Mouse (Mus musculus): ENCODE results near the gene Pcx. TPM values are rescaled to one million over a fixed set of nuclear protein-coding genes. Genes with fewer than 3 reads are reported as not detected.

Pcx gene
- polyA plus RNA-seq, 1 experiment from 2014 or later, result 30.6 TPM

DNA sequence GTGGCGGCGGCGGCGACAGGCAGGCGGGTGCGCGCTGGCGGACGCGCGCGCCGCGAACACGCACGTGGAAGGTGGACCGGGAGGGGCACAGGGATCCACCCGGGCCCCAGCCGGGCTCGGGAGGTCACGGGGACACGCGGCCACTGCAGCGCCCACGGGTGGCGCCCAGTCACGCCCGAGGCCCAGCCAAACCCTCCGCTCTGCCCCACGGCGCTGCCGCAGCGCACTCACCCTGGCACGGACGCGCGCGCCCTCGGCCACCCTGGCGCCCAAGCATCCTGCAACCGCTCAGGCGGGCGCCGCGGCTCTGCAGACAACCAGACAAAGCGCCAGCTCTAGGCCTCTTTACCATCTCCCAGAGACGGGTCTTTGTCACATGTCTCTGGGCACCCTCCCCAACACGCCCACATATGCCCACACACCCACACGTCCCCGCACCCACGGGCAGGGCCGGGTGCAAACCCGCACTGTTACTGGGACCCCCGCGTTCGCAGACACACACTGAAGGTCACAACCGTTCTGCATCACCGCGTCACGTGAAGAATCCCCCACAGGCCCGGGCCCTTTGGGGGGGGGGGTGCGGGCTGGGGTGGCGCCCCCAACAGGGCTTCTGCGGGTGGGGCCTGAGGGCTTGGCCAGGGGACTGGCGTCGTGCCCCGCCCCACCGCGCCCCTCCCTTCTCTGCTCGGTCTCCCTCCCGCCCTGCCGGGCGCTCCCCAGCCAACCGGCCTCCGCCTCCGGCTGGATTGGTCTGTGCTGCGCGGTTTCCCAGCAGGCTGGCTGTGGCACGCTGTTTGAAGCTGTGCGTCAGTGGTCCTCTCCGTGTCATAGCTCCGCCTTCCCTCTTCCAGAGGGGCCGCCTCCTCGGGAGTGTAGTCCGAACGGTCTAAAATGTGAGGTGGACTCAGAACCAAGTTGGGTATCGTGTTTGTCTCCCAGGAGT is 105.2 kb downstream of the Pcx start, which contains the start of gene Lrfn4:
Gene Lrfn4, minus strand, starts transcription at position 517 of the 943 bp plus-strand sequence.
- Histone ChIP-seq H3K9ac (replicated peaks; ENCODE audit: low read depth, low read length) (peak within 1 kb of the TSS; percentile 99), H3K36me3 (ENCODE audit: control insufficient read depth, insufficient read depth) (peaks cover 7% of the 10 kb centered on the region; the same call in 1 of the 2 replicates), H3K9me3 (ENCODE audit: control insufficient read depth, low read length) (no peaks in the 10 kb centered on the region), H3K4me2 (ENCODE audit: low read length) (peak within 1 kb of the TSS; percentile 93), H3K4me3 (replicated peaks; ENCODE audit: low read length) (peak within 1 kb of the TSS; percentile 82), H3K4me1 (replicated peaks; ENCODE audit: control insufficient read depth, insufficient read depth, low read length) (peaks cover 32% of the 10 kb centered on the region), H3K27me3 (replicated peaks; ENCODE audit: control insufficient read depth, insufficient read depth, low read length) (no peaks in the 10 kb centered on the region), H3K27ac (ENCODE audit: low read length) (peak within 1 kb of the TSS; percentile 93)
- under 1% methylated on average over 70 of the region's 87 CpGs for WGBS
- peak; percentile 96 for ATAC-seq

GRCm38 (mm10) chr19:4616546-4616945 is 106.3 kb downstream of the Pcx start:
- no peak overlapping the region for H3K4me3 ChIP-seq (replicated peaks; ENCODE audit: low read length)
- peaks cover 8% of the 10 kb centered on the region; the same call in 1 of the 2 replicates for H3K36me3 ChIP-seq (ENCODE audit: control insufficient read depth, insufficient read depth)
- no peak for ATAC-seq
- H3K9me3 ChIP-seq (ENCODE audit: control insufficient read depth, low read length), result no peaks in the 10 kb centered on the region
- H3K9ac ChIP-seq (replicated peaks; ENCODE audit: low read depth, low read length), result no peak overlapping the region
- H3K27me3 ChIP-seq (replicated peaks; ENCODE audit: control insufficient read depth, insufficient read depth, low read length), result no peaks in the 10 kb centered on the region
- H3K4me2 ChIP-seq (ENCODE audit: low read length), result no peak overlapping the region
- peaks cover 32% of the 10 kb centered on the region for H3K4me1 ChIP-seq (replicated peaks; ENCODE audit: control insufficient read depth, insufficient read depth, low read length)
- no peak overlapping the region for H3K27ac ChIP-seq (ENCODE audit: low read length)
- WGBS, result 44% methylated on average over 4 of the region's 4 CpGs

DNA sequence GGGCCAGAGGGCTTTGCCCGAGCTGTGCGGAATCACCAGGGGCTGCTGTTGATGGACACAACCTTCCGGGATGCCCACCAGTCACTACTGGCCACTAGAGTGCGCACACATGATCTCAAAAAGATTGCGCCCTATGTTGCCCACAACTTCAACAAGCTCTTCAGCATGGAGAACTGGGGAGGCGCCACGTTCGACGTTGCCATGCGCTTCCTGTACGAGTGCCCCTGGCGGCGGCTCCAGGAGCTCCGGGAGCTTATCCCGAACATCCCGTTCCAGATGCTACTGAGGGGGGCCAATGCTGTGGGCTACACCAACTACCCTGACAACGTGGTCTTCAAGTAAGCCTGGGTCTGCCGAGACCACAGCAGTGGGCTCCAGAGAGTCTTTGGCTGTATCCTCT is 107.9 kb downstream of the Pcx start:
- Histone ChIP-seq H3K4me1 (replicated peaks; ENCODE audit: control insufficient read depth, insufficient read depth, low read length) (peaks cover 22% of the 10 kb centered on the region), H3K27ac (ENCODE audit: low read length) (no peak overlapping the region), H3K27me3 (replicated peaks; ENCODE audit: control insufficient read depth, insufficient read depth, low read length) (no peaks in the 10 kb centered on the region), H3K4me2 (ENCODE audit: low read length) (no peak overlapping the region), H3K9me3 (ENCODE audit: control insufficient read depth, low read length) (no peaks in the 10 kb centered on the region), H3K4me3 (replicated peaks; ENCODE audit: low read length) (no peak overlapping the region), H3K36me3 (ENCODE audit: control insufficient read depth, insufficient read depth) (peaks cover 5% of the 10 kb centered on the region; the same call in 1 of the 2 replicates), H3K9ac (replicated peaks; ENCODE audit: low read depth, low read length) (no peak overlapping the region)
- no peak for ATAC-seq
- 24% methylated on average over 18 of the region's 18 CpGs for WGBS

DNA sequence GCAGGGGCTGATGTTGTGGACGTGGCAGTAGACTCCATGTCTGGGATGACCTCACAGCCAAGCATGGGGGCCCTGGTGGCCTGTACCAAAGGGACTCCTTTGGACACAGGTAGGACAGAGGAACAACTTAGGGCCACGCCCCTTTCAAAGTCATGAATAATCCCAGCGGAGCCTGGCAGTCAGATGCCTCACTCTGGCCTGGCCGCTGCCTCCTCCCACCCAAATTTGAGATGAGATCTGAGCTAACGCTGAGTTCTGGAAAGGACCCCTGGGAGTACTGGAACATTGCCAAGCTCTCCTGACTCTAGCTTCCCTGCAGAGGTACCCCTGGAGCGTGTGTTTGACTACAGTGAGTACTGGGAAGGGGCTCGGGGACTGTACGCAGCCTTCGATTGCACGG is 109.2 kb downstream of the Pcx start:
- peaks cover 3% of the 10 kb centered on the region; the same call in 1 of the 2 replicates for H3K36me3 ChIP-seq (ENCODE audit: control insufficient read depth, insufficient read depth)

GRCm38 (mm10) chr19:4620721-4621120 is 110.4 kb downstream of the Pcx start:
- H3K36me3 ChIP-seq (ENCODE audit: control insufficient read depth, insufficient read depth), result peaks cover 3% of the 10 kb centered on the region; the same call in 1 of the 2 replicates
- no peak for ATAC-seq
- WGBS, result 88% methylated on average over 7 of the region's 7 CpGs
- no peak overlapping the region for H3K9ac ChIP-seq (replicated peaks; ENCODE audit: low read depth, low read length)
- H3K4me3 ChIP-seq (replicated peaks; ENCODE audit: low read length), result no peak overlapping the region
- H3K9me3 ChIP-seq (ENCODE audit: control insufficient read depth, low read length), result no peaks in the 10 kb centered on the region
- no peak overlapping the region for H3K27ac ChIP-seq (ENCODE audit: low read length)
- no peak overlapping the region for H3K4me2 ChIP-seq (ENCODE audit: low read length)
- H3K4me1 ChIP-seq (replicated peaks; ENCODE audit: control insufficient read depth, insufficient read depth, low read length), result peaks cover 16% of the 10 kb centered on the region
- no peaks in the 10 kb centered on the region for H3K27me3 ChIP-seq (replicated peaks; ENCODE audit: control insufficient read depth, insufficient read depth, low read length)

More for the DNA sequence above, 109.2 kb downstream of the Pcx start:
- no peak overlapping the region for H3K27ac ChIP-seq (ENCODE audit: low read length)
- no peak for ATAC-seq
- no peak overlapping the region for H3K9ac ChIP-seq (replicated peaks; ENCODE audit: low read depth, low read length)
- WGBS, result 76% methylated on average over 10 of the region's 10 CpGs
- H3K27me3 ChIP-seq (replicated peaks; ENCODE audit: control insufficient read depth, insufficient read depth, low read length), result no peaks in the 10 kb centered on the region
- H3K4me3 ChIP-seq (replicated peaks; ENCODE audit: low read length), result no peak overlapping the region
- no peak overlapping the region for H3K4me2 ChIP-seq (ENCODE audit: low read length)
- no peaks in the 10 kb centered on the region for H3K9me3 ChIP-seq (ENCODE audit: control insufficient read depth, low read length)
- H3K4me1 ChIP-seq (replicated peaks; ENCODE audit: control insufficient read depth, insufficient read depth, low read length), result peaks cover 13% of the 10 kb centered on the region

DNA sequence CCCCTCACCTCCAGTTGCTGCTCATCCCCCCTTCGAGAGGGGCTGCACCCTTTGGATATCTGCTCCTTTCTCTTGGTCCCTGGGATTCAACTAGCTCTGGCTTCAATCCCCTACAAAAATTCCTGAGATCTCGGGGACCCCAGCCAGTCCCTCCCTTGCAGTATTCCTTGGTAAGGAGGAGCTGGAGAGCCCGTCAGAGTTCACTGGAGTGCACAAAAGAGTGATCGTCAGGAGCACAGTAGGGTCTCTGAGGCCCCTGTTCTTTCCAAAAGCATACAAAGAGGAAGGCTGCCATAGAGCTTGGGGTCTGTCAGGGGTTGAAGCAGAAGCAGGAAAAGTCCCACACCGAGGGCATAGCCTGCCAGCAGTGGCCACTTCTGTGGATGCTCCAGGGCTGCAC is 112.5 kb downstream of the Pcx start:
- 59% methylated on average over 5 of the region's 5 CpGs for WGBS
- H3K4me2 ChIP-seq (ENCODE audit: low read length), result no peak overlapping the region
- H3K9ac ChIP-seq (replicated peaks; ENCODE audit: low read depth, low read length), result no peak overlapping the region
- H3K27me3 ChIP-seq (replicated peaks; ENCODE audit: control insufficient read depth, insufficient read depth, low read length), result no peaks in the 10 kb centered on the region
- H3K9me3 ChIP-seq (ENCODE audit: control insufficient read depth, low read length), result no peaks in the 10 kb centered on the region
- no peak for ATAC-seq
- no peak overlapping the region for H3K27ac ChIP-seq (ENCODE audit: low read length)
- no peak overlapping the region for H3K4me3 ChIP-seq (replicated peaks; ENCODE audit: low read length)
- peaks cover 3% of the 10 kb centered on the region; the same call in 1 of the 2 replicates for H3K36me3 ChIP-seq (ENCODE audit: control insufficient read depth, insufficient read depth)
- H3K4me1 ChIP-seq (replicated peaks; ENCODE audit: control insufficient read depth, insufficient read depth, low read length), result peaks cover 18% of the 10 kb centered on the region

DNA sequence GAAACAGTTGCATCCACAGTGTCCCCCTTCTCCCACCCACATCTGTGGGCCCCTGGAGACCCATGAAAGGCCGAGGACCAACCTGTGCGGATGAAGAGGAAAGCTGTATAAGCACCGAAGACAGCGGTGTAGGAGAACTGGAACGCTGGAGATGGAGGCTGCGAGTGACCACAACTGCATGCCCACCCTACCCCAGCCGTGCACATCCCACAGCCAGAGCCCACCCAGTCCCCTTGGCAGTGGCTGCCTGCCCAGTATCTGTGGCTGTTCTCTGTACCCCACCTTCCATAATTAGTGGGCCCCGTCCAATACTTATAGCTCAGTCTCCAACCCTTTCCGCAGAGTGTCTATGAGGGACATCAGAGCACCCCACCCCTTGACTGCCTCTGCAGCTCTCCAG is 113.1 kb downstream of the Pcx start:
- Histone ChIP-seq H3K4me3 (replicated peaks; ENCODE audit: low read length) (no peak overlapping the region), H3K9me3 (ENCODE audit: control insufficient read depth, low read length) (no peaks in the 10 kb centered on the region), H3K36me3 (ENCODE audit: control insufficient read depth, insufficient read depth) (peaks cover 3% of the 10 kb centered on the region; the same call in 1 of the 2 replicates), H3K27me3 (replicated peaks; ENCODE audit: control insufficient read depth, insufficient read depth, low read length) (no peaks in the 10 kb centered on the region), H3K4me1 (replicated peaks; ENCODE audit: control insufficient read depth, insufficient read depth, low read length) (peaks cover 20% of the 10 kb centered on the region), H3K9ac (replicated peaks; ENCODE audit: low read depth, low read length) (no peak overlapping the region), H3K4me2 (ENCODE audit: low read length) (no peak overlapping the region), H3K27ac (ENCODE audit: low read length) (no peak overlapping the region)
- 97% methylated on average over 9 of the region's 9 CpGs for WGBS
- no peak for ATAC-seq

GRCm38 (mm10) chr19:4624006-4624405 is 113.7 kb downstream of the Pcx start:
- Histone ChIP-seq H3K27ac (ENCODE audit: low read length) (no peak overlapping the region), H3K4me2 (ENCODE audit: low read length) (no peak overlapping the region), H3K4me1 (replicated peaks; ENCODE audit: control insufficient read depth, insufficient read depth, low read length) (peaks cover 26% of the 10 kb centered on the region), H3K36me3 (ENCODE audit: control insufficient read depth, insufficient read depth) (peaks cover 3% of the 10 kb centered on the region; the same call in 1 of the 2 replicates), H3K9ac (replicated peaks; ENCODE audit: low read depth, low read length) (no peak overlapping the region), H3K9me3 (ENCODE audit: control insufficient read depth, low read length) (no peaks in the 10 kb centered on the region), H3K4me3 (replicated peaks; ENCODE audit: low read length) (no peak overlapping the region), H3K27me3 (replicated peaks; ENCODE audit: control insufficient read depth, insufficient read depth, low read length) (no peaks in the 10 kb centered on the region)
- 91% methylated on average over 12 of the region's 12 CpGs for WGBS
- ATAC-seq, result no peak

GRCm38 (mm10) chr19:4624406-4625178 is 114.3 kb downstream of the Pcx start:
- H3K9me3 ChIP-seq (ENCODE audit: control insufficient read depth, low read length), result no peaks in the 10 kb centered on the region
- H3K4me1 ChIP-seq (replicated peaks; ENCODE audit: control insufficient read depth, insufficient read depth, low read length), result peaks cover 29% of the 10 kb centered on the region
- WGBS, result 34% methylated on average over 4 of the region's 4 CpGs
- peak overlapping the region; percentile 77 for H3K27ac ChIP-seq (ENCODE audit: low read length)
- H3K27me3 ChIP-seq (replicated peaks; ENCODE audit: control insufficient read depth, insufficient read depth, low read length), result no peaks in the 10 kb centered on the region
- peaks cover 3% of the 10 kb centered on the region; the same call in 1 of the 2 replicates for H3K36me3 ChIP-seq (ENCODE audit: control insufficient read depth, insufficient read depth)
- ATAC-seq, result no peak
- peak overlapping the region; percentile 87 for H3K4me3 ChIP-seq (replicated peaks; ENCODE audit: low read length)
- peak overlapping the region; percentile 72 for H3K4me2 ChIP-seq (ENCODE audit: low read length)
- peak overlapping the region; percentile 78 for H3K9ac ChIP-seq (replicated peaks; ENCODE audit: low read depth, low read length)

Data from forebrain, embryonic 16.5 days (tissue).